Mouse (Mus musculus) lung, embryonic 15.5 days (tissue): Measurements from ENCODE around the gene Magi1. TPM values are rescaled to one million over a fixed set of nuclear protein-coding genes. Genes with fewer than 3 reads are reported as not detected.

Experiments used
- ATAC-seq: fragments of 200-750 bp; cut with Nextera tagmentation; 2 replicates; pipeline ENCODE4 v1.8.0; 2017; ENCODE audit warnings: moderate number of reproducible peaks, borderline replicate concordance; ENCODE audit not compliant: low FRiP score, low TSS enrichment; ENCODE audit errors: extremely low read depth
- H3K27ac ChIP-seq: fragments of 300-500 bp; sonication (generic); 2 replicates; pipeline ENCODE4 v1.5.1; 2015; ENCODE audit warnings: moderate library complexity, mild to moderate bottlenecking, inconsistent platforms
- H3K27me3 ChIP-seq: fragments of 300-500 bp; sonication (generic); 2 replicates; pipeline ENCODE4 v1.6.1; 2015; ENCODE audit warnings: inconsistent platforms
- H3K36me3 ChIP-seq: fragments of 300-500 bp; sonication (generic); 2 replicates; pipeline ENCODE4 v1.6.1; 2015; ENCODE audit warnings: inconsistent platforms
- H3K4me1 ChIP-seq: fragments of 300-500 bp; sonication (generic); 2 replicates; pipeline ENCODE4 v1.6.1; 2015; ENCODE audit warnings: inconsistent platforms
- H3K4me2 ChIP-seq: fragments of 300-500 bp; sonication (generic); 2 replicates; pipeline ENCODE4 v1.6.1; 2015; ENCODE audit warnings: inconsistent platforms, mild to moderate bottlenecking, moderate library complexity
- H3K4me3 ChIP-seq: fragments of 300-500 bp; sonication (generic); 2 replicates; pipeline ENCODE4 v1.5.1; 2015; ENCODE audit warnings: mild to moderate bottlenecking, inconsistent platforms
- H3K9ac ChIP-seq: fragments of 300-500 bp; sonication (generic); 2 replicates; pipeline ENCODE4 v1.6.1; 2015; ENCODE audit warnings: inconsistent platforms
- H3K9me3 ChIP-seq: fragments of 300-500 bp; sonication (generic); 2 replicates; pipeline ENCODE4 v1.6.1; 2016; ENCODE audit warnings: inconsistent platforms
- WGBS: fragments of 180-500 bp; shearing (Covaris S2); methylation state at CpG from one replicate; pipeline ENCODE4 v1.1.7; 2015; 5-methylcytosine and 5-hydroxymethylcytosine counted together
- polyA plus RNA-seq: library from polyadenylated mRNA; unstranded; fragments of >200 nt; fragmentation: Nextera tagmentation; extraction: Ambion mirVana; gene quantifications from 2 replicates; pipeline ENCODE4 v1.2.1, GENCODE M21; 2015

The Magi1 gene
- polyA plus RNA-seq, 1 experiment from 2014 or later: 9.0 TPM

DNA sequence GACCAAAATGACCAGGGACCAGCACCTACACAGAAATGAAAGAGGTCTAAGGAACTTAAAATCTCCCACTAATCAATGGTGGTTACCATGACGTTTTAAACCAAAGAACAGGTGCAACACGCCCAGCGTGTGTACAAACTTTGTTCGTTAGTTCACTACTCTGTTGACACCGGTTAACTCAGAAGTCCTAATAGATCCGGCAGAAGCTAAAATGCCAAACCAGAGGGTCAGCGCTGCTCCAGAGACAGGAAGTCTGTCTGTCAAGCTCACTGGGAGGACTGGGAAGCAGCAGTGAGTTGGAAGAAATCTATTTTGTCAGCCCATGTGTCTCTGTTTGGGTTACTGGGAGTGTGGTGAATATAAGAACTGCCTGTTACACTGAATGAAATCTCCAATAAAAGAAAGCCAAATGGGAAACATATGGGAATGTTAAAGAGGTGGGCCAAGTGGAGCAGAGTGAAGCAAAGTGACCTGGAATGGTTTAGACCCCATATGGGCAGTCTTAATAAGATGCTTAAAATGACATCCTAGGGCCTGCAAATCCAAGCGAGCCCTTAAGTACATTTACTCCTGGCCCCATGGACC is 161.1 kb downstream of the Magi1 start:
- H3K9ac ChIP-seq: no peak overlapping the region
- H3K4me2 ChIP-seq: no peak overlapping the region
- H3K4me3 ChIP-seq: no peak overlapping the region
- H3K36me3 ChIP-seq: no peaks in the 10 kb centered on the region
- no peak overlapping the region for H3K27ac ChIP-seq
- no peaks in the 10 kb centered on the region for H3K27me3 ChIP-seq
- WGBS: 63% methylated on average over 8 of the region's 8 CpGs
- ATAC-seq: no peak
- no peaks in the 10 kb centered on the region for H3K9me3 ChIP-seq
- H3K4me1 ChIP-seq: peaks cover 46% of the 10 kb centered on the region

DNA sequence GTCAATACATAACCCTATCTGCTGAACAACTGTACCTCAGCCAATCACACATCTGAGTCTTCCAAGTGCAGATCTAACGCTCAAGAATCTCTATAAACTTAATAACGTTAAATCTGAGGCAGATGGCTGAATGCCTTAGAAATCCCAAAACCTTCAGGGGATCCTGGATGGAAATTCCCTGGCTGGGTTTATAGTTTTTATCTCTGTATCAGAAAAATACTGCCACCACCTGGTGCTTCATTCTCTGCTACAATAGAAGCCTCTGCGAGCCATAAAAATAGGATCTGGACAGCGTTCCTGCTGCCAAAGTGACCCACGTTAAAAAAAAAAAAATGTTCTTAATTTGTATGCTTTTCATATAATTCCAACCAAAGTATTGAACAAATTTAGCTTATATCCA is 162.2 kb downstream of the Magi1 start:
- Histone ChIP-seq H3K9me3 (no peaks in the 10 kb centered on the region), H3K27ac (no peak overlapping the region), H3K9ac (no peak overlapping the region), H3K4me2 (no peak overlapping the region), H3K36me3 (no peaks in the 10 kb centered on the region), H3K4me1 (peaks cover 34% of the 10 kb centered on the region), H3K4me3 (no peak overlapping the region), H3K27me3 (no peaks in the 10 kb centered on the region)
- ATAC-seq: no peak
- 55% methylated on average over 5 of the region's 5 CpGs for WGBS

DNA sequence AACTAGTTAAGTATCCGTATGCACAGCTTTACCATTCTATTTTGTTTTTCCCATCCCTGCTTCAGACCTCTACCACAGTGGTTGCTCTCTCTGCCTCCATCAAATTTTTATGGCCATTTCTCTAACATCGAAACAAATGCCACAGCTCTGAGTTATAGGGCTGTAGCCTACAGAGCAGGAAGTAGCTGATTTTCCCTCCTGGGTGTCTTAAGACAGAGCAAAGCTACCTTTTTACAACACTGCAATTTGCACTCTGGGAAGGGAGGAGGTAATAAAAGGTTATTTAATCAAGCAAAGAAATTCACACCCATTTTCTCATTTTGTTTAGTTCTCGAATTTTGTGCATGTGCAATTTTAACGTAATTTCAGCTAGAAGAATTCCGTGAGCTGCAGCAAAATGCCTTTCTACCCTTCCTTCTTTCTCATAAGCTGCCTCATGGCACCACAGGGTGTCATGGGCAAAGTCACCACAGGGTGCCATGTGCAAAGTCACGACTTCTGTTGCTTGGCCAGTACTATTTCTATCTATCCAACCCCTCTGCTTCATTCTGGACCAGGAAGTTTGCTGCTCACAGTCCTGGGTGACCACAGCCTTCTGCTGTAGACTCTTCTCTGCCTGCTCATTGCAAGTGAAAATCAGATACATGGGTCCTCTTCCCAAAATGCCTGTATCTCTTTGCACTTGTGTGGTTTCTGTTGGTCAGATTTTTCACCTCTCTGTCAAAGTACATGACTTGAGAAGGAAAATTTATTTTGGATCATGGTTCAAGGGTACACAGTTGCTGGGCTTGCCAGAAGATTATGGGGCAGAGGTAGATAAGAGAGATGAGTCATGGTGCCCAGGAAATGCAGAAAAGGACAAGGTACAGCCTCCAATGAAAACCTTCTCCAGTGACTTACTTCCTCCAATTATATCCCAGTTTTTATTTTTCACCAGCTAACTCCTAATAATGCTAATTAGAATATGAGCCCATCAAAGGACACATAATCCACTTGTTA is 167.0 kb downstream of the Magi1 start:
- H3K27me3 ChIP-seq: no peaks in the 10 kb centered on the region
- no peaks in the 10 kb centered on the region for H3K9me3 ChIP-seq
- 83% methylated on average over 6 of the region's 6 CpGs for WGBS
- no peaks in the 10 kb centered on the region for H3K4me1 ChIP-seq
- no peak overlapping the region for H3K27ac ChIP-seq
- H3K9ac ChIP-seq: no peak overlapping the region
- no peak overlapping the region for H3K4me2 ChIP-seq
- H3K4me3 ChIP-seq: no peak overlapping the region
- H3K36me3 ChIP-seq: no peaks in the 10 kb centered on the region
- no peak for ATAC-seq

DNA sequence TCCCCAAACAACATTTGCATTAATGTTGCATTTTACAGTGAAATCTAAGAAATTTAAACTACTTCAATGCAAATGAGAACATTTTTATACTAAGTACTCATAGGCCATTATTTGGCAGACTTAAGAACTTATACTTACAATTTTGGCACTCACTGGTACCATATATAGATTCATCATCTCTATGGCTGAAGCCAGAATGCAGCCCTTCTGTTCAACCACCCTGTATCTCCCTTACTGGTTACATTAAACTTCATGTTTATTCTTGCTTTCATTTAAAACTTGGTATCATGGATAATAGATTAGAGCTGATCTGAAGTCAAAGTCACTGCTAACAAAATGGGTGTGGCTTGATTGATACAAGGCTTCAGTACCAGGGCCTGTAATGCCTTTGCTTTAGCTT is 171.9 kb downstream of the Magi1 start:
- ATAC-seq: no peak
- Histone ChIP-seq H3K36me3 (no peaks in the 10 kb centered on the region), H3K4me2 (no peak overlapping the region), H3K4me3 (no peak overlapping the region), H3K4me1 (peaks cover 15% of the 10 kb centered on the region), H3K27ac (no peak overlapping the region), H3K9ac (no peak overlapping the region), H3K27me3 (no peaks in the 10 kb centered on the region), H3K9me3 (no peaks in the 10 kb centered on the region)

DNA sequence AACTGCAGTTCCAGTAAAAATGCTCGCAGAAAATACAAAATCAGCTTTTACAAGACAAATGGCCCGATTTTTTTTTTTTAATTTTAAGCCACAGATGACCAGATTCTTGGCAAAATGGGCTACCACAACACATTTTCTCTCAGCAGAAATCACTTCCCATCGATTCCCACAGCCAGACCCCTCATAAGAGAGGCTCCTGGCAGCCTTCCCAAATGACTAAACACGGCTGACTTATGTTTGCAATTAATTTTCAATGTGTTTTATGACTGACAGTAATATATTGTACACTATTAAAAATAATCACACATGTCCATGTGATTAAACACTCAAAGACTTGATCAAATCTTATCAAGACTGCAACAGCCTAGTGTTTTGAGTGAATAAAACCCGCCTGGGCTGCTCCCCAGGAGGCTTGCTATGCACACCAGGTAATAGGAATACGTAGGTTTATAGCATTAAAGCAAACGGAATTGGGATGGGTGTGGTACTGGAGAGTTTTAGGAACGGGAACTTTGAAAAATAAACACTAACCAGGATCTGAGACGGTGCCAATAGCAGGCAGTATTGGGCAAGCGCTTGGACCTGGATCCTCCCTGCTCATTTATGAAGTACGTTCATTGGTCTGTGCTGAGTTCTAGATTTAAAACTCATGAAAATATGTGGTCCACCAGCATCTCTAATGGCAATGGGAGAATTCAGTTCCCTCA is 176.2 kb downstream of the Magi1 start:
- H3K4me2 ChIP-seq: no peak overlapping the region
- no peaks in the 10 kb centered on the region for H3K36me3 ChIP-seq
- ATAC-seq: no peak
- H3K9me3 ChIP-seq: no peaks in the 10 kb centered on the region
- H3K4me3 ChIP-seq: no peak overlapping the region
- 32% methylated on average over 11 of the region's 11 CpGs for WGBS
- H3K9ac ChIP-seq: no peak overlapping the region
- no peaks in the 10 kb centered on the region for H3K27me3 ChIP-seq
- peaks cover 30% of the 10 kb centered on the region for H3K4me1 ChIP-seq
- no peak overlapping the region for H3K27ac ChIP-seq

DNA sequence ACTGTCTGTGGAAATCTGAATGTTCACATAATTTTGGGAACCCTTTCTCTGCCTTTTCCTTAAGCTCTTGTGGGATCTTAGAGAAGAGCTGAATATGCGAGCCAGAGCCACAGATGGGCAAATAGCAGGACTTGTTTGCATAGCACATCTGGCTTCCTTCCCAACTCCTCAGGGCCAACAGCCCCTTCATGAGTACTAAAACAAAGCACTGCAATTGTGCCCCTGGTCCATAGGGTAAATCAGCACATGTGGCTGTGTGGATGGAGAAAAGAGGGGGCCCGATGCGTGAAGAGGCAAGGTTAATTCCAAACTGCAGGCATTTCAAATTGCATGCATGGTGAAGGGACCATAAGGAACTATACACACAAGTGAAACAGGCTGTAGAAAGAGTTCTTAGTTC is 180.1 kb downstream of the Magi1 start:
- 53% methylated on average over 3 of the region's 3 CpGs for WGBS
- H3K27ac ChIP-seq: no peak overlapping the region

DNA sequence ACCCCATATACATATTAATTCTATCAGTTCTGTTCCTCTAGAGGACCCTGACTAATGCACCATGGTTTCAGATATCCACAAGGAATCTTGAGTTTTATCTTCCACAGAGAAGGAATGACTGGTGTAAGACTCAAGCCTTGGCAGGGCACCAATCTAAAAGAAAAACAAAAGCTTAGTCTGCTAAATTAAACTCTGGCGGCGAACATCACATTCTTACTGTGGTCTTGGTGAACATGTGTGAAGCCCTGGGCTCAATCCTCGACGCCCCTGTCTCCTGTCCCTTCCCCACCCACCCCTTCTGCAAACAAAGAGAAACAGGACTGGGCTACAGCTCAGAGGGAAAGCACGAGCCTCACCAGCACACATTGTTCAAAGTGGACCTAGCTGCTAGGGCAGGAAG is 182.5 kb downstream of the Magi1 start:
- 20% methylated on average over 5 of the region's 5 CpGs for WGBS
- Histone ChIP-seq H3K27me3 (no peaks in the 10 kb centered on the region), H3K4me2 (no peak overlapping the region), H3K9me3 (no peaks in the 10 kb centered on the region), H3K4me3 (no peak overlapping the region), H3K36me3 (no peaks in the 10 kb centered on the region), H3K4me1 (peaks cover 27% of the 10 kb centered on the region), H3K27ac (no peak overlapping the region), H3K9ac (no peak overlapping the region)
- ATAC-seq: no peak; the same call in 1 of the 2 replicates

More for the DNA sequence above, 180.1 kb downstream of the Magi1 start:
- Histone ChIP-seq H3K9me3 (no peaks in the 10 kb centered on the region), H3K9ac (no peak overlapping the region), H3K4me3 (no peak overlapping the region), H3K4me1 (peaks cover 42% of the 10 kb centered on the region), H3K4me2 (no peak overlapping the region), H3K27me3 (no peaks in the 10 kb centered on the region), H3K36me3 (no peaks in the 10 kb centered on the region)
- no peak for ATAC-seq

DNA sequence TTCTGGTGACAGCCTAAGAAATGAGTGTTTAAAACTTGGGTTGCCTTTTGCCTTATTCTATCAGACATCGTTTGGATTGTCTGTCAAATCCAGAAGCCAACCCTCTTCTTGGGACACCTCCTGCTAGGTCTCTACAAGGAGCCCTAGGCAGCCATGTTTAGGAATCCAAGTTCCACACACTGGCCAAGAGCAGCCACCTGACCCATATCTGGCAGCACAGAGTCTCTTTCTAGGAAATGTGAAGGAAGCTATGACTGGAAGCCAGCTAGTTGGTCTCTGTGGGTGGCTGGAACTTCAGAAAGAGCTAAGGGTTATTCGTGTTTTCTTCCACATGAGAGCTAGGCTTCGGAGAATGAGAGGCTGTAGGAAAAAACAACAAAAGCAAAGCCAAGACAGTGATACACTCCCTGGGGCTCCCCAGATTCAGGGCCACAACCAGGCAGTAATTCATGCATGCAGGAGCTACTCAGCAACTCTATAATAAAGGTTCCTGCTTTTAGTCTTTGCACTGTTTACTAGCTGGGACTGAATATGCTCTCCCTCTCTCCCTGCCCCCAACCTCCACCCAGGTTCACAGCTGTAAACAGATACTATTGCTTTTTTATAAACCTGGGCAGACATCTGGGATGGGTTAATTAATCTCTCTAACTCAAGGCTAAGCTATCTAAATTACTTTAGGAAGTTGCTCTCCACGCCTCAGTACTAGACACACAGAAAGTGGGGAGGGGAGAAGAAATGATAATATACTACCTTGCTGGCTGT is 188.6 kb downstream of the Magi1 start:
- Histone ChIP-seq H3K27me3 (no peaks in the 10 kb centered on the region), H3K27ac (no peak overlapping the region), H3K9ac (no peak overlapping the region), H3K4me3 (no peak overlapping the region), H3K4me1 (peaks cover 14% of the 10 kb centered on the region; the same call in 1 of the 2 replicates), H3K4me2 (no peak overlapping the region), H3K9me3 (no peaks in the 10 kb centered on the region), H3K36me3 (no peaks in the 10 kb centered on the region)
- ATAC-seq: no peak
- 54% methylated on average over 4 of the region's 4 CpGs for WGBS

DNA sequence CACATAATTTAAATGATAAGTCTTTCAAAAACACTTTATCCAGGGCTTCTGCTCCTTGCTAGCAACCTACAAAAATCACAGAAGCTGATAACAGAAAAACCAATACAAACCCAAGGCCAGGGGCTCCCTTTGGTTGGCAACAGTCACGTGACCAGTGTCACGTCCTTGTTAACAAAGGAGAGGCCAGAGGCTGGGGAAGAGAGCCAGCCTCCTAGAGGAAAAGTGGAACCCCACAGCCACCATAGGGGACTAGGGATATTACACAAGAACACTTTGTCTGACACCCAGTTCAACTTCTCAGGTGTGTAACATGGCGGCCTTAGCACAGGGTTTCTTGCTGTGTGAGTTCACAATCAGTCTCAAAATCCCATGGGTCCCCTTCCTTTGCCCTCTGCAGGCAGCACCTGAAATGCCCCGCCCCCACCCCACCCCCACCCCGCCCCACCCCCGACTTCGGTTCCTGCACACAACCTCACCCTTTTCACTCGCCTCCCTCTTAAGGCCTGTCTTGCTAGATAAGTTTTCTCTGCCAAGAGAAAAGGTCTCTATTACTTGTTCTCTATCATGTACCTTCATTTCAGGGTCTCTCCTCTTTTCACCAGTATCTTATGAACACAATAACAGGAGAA is 190.6 kb downstream of the Magi1 start:
- 54% methylated on average over 8 of the region's 8 CpGs for WGBS
- Histone ChIP-seq H3K4me1 (peaks cover 14% of the 10 kb centered on the region; the same call in 1 of the 2 replicates), H3K4me3 (no peak overlapping the region), H3K9ac (no peak overlapping the region), H3K27ac (no peak overlapping the region), H3K36me3 (no peaks in the 10 kb centered on the region), H3K27me3 (no peaks in the 10 kb centered on the region), H3K4me2 (no peak overlapping the region), H3K9me3 (no peaks in the 10 kb centered on the region)
- no peak for ATAC-seq

DNA sequence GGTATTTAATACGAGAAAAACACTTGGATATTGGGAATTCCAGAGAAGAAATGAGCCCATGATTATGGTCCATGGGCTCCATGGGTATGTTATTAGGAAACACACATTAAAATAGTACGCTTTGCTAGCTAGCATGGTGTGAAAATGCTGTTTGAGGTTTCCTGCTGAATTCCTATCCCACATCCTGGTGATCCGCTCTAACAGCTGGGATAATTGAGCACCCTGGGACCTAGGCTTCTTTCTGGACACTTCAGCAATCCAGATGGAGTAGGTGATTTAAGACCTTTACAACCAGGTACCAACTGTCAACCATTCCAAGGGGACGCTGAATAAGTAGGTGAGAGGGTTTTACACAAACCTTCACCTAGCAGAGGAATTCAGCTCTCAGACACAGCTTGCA is 191.2 kb downstream of the Magi1 start:
- 79% methylated on average over 4 of the region's 4 CpGs for WGBS
- Histone ChIP-seq H3K4me3 (no peak overlapping the region), H3K27me3 (no peaks in the 10 kb centered on the region), H3K27ac (no peak overlapping the region), H3K4me2 (no peak overlapping the region), H3K4me1 (peaks cover 14% of the 10 kb centered on the region; the same call in 1 of the 2 replicates), H3K9me3 (no peaks in the 10 kb centered on the region), H3K36me3 (no peaks in the 10 kb centered on the region), H3K9ac (no peak overlapping the region)
- ATAC-seq: no peak

DNA sequence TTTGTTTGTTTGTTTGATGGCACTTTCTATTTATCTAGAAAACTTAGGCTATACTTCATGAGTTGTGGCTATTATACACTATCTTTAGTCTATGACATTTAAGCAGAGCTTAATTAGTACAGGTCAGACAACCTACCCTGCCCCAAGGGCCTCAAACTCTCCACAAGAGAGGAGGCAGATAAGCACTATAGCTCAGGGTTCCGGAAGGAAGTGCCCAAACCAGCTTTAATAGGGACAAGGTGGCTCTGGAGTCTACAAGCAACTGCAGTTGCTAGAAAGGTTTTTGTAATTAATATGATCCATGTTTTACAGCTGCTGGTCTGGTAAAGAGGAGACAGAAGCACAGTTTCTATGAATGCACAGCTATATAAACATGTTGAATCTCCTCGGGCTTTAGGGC is 196.9 kb downstream of the Magi1 start:
- Histone ChIP-seq H3K27ac (no peak overlapping the region), H3K4me3 (no peak overlapping the region), H3K27me3 (no peaks in the 10 kb centered on the region), H3K4me1 (peaks cover 20% of the 10 kb centered on the region; the same call in 1 of the 2 replicates), H3K9me3 (no peaks in the 10 kb centered on the region), H3K9ac (no peak overlapping the region), H3K4me2 (no peak overlapping the region), H3K36me3 (no peaks in the 10 kb centered on the region)
- WGBS: 39% methylated on average over 2 of the region's 2 CpGs
- no peak for ATAC-seq
